Mouse (Mus musculus): ENCODE measurements around the gene Ube2q2.

DNA sequence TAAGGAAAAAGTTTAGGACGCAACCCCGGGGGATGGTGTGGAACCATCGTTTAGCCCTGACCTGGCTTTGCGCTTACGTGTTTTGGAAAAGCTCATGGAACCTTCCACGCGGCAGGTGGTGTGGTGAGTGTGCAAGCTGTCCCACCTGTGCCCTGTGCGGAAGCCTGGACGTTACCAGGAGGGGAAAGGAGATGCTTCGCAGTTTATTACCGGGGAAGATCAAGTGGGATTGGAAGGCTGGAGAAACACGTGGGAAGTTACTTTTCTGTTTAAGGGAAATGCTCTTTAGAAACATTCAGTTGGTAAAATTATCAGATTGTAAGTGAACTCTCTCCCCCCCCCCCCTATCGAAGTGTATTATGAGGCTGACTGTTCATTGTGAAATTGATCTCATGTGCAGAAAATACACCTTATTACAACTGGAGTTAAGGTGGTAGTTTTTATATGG is 1.6 kb downstream of the Ube2q2 start:
- TF ChIP-seq CTCF (IDR thresholded peaks at IDR 0.05; ENCODE audit: low read depth, low read length), result no peak
- TF ChIP-seq POLR2A (IDR thresholded peaks at IDR 0.05; ENCODE audit: borderline replicate concordance, low read depth, low read length), result no peak
